Mouse (Mus musculus) cerebellum, adult (tissue): ENCODE data around the gene C1qtnf7.
A peak's percentile ranks its signal among the peaks of the same experiment; 100 is the strongest.

ENCODE experiments used
- ATAC-seq: cut with Nextera tagmentation; 2 replicates; pipeline ENCODE4 v1.9.2; 2017; ENCODE audit warnings: mild to moderate bottlenecking, moderate library complexity, mixed read lengths; ENCODE audit not compliant: insufficient number of reproducible peaks, low FRiP score, low TSS enrichment

Gene C1qtnf7

DNA sequence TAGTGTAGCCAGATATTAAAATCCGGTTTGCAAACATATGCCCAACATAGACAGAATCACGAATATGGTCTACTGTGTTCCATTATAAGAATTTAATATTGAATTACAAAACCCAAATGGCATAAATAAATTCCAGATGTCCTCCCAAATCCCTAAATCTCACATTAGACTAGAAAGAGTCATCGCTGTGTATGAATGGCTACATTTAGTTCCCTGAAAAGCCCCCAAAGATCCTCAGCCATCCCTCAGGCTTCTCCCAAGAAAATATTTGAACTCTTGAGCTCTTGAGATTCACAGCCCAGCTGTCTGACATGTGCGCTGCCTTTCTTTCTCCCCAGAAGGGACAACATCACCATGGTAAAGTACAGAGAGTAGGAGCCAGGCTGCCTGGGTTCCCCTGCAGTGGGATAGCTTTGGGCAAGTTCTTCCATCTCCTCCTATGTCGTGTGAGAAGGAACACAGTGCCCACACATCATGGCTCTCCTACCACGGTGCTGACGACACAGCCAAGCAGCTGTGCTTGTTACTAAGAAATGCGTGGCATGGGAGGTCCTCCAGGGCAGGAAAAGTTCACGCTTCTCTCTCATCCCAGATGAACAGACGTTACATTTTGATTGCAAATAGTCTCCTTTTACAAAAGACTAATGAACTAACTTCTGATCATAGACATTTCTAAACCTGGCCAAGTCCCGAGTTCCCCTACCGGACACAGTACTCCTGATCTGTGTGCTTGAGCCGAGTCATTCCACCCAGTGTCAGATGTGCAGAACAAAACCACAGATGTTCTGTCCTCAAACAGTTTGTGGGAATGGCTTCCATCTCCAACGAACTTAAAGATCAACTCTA, 23.2 kb downstream of the C1qtnf7 start:
- ATAC-seq, result no peak

DNA sequence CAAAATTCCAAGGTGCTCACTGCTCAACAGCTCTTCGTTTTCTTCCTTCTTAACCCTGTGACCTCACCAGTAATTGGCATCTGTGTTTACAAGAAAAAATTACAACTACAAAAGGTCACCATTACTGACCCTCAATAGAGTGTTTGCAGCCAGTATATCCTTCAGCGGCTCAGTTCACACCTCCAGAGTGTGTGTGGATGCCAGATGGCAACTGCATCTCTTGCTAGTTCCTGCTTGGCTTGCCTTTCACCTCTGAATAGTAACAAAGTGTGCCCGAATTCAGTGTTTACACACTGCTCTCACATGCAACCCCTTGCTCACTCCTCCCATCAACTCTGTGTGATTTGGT, 23.8 kb downstream of the C1qtnf7 start:
- no peak for ATAC-seq

GRCm38 (mm10) chr5:43539871-43540270, 24.5 kb downstream of the C1qtnf7 start:
- no peak for ATAC-seq

GRCm38 (mm10) chr5:43541492-43541891, 26.2 kb downstream of the C1qtnf7 start:
- no peak for ATAC-seq

- no peak for ATAC-seq
Observed at GRCm38 (mm10) chr5:43542246-43542845, 27.0 kb downstream of the C1qtnf7 start.

- ATAC-seq, result no peak
Observed at GRCm38 (mm10) chr5:43549951-43550350, 34.6 kb downstream of the C1qtnf7 start.

GRCm38 (mm10) chr5:43550444-43550843, 35.1 kb downstream of the C1qtnf7 start:
- no peak for ATAC-seq

GRCm38 (mm10) chr5:43554871-43555270, 39.5 kb downstream of the C1qtnf7 start:
- no peak for ATAC-seq

GRCm38 (mm10) chr5:43555406-43555805, 40.1 kb downstream of the C1qtnf7 start:
- no peak for ATAC-seq

DNA sequence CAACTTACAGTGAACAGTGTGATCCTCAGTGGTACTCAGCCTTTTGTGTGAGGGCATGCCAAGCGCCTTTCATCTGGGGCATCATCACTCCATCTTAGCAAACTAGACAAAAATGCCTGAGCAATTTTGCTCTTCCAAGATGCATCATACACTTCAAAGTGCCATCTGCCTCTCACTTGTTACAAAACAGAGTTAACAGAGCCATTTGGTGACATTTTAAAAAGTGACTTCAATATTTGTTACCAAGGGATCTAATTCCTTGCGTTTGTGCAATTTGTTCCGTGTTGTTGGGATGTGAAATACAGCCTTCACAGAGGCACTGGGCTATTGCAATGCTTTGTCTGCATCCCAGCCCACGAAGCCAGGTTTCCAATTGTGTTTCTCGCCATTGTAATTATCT, 42.1 kb downstream of the C1qtnf7 start:
- ATAC-seq, result no peak

DNA sequence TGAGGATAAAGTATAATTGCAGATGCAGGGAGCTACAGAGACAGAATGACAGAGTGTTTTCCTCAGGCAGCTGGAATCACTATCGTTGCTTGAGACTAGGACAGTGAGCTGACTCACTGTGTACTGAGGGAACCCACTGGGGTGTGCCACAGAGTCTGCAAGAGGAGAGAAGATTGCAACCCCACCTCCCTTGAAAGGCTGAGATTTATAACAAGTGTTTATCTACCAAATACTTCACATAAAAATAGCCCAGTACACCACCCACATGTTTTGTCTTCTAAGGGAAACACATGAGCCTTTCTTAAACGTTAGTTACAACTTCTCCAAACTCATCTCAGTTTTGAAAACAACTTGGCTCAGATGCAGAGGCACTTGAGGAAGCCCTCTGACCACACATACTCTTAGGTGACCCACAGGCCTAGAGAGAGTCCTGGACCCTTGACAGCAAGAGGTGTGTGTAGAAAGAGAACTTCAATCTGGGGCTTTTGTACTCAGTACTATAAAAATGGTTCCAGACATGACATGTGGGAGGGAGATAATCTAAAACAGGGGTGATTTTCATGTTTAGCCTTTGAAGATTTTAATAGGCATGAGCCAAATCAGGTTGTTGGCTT, 46.4 kb downstream of the C1qtnf7 start:
- ATAC-seq, result no peak

- no peak for ATAC-seq
Observed at GRCm38 (mm10) chr5:43569720-43570359, 54.5 kb downstream of the C1qtnf7 start.

- ATAC-seq, result peak; percentile 61; the same call in 1 of the 2 replicates
Observed at GRCm38 (mm10) chr5:43582876-43583275, 67.5 kb downstream of the C1qtnf7 start.

DNA sequence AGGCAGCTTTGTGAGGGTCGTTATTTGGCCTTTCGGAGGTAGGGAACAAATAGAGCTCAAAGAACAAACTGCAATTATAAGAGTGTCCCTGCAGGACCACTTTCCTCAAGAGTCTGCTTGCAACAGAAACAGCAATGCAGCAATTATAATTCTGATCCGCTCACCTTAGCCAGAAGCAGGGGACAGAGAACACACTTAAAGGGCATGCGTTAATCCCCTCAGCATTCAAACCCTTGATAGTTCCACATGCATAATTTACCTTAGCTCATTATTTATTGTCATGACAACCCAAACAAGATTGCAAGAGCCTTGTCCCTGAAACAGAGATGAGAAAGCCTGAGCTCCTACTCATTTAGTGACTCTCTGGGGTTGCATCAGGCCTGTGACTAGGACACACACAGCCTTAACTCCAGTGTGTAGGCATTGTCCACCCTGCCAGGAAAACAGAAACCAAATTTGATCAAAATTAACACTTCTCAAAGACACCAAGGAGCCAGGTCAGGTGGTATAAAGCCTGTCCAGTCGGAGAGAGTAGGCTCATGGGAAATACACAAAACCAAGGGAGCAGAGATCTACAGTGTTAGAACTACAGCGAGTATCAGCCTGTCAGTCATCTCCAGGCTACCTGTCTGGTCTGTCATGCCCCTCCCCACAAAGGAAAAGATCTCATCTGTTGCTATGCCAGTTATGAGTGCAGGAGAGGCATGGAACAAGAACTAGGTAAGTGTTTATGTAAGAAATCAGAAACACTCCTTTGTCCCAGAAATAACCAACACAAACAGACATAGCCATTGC, 68.2 kb downstream of the C1qtnf7 start:
- no peak for ATAC-seq

- ATAC-seq, result no peak
Observed at GRCm38 (mm10) chr5:43584464-43584863, 69.1 kb downstream of the C1qtnf7 start.

DNA sequence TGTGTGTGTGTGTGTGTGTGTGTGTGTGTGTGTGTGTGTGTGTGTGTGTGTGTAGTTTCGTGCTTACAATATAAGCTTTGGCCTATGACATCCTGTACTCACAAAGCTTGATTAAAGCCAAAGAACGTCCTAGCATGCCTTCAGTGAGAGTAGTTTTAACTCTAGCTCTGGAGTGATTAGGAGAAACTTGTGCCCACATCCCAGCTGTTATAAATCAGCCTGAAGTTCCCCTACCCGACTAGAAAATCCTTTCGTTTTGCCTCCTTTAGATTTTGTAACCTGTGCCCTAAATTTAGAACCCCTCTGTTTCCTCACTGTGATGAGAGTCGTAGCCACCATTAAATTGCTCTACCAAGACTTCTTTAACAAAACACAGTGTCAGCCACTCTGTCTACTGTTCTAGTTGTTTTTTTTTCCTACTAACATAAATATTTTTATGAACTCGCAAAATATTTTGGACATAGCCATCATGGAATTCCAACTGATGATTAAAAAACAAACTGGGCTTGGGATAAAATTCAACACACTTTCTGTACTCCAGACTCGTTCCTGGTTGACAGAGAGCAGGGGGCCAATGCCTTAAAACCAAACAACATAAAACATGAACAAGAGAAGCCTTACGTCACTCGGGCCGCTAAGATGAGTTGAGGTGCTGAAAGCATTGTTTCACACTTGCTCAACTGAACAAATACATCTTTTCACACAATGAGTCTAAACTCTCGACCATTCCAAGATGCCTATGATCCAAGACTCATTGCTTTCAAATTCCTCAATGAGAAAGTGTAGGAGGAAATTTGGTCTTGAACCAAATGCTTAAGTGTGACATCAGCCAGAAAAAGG, 70.3 kb downstream of the C1qtnf7 start:
- no peak for ATAC-seq

DNA sequence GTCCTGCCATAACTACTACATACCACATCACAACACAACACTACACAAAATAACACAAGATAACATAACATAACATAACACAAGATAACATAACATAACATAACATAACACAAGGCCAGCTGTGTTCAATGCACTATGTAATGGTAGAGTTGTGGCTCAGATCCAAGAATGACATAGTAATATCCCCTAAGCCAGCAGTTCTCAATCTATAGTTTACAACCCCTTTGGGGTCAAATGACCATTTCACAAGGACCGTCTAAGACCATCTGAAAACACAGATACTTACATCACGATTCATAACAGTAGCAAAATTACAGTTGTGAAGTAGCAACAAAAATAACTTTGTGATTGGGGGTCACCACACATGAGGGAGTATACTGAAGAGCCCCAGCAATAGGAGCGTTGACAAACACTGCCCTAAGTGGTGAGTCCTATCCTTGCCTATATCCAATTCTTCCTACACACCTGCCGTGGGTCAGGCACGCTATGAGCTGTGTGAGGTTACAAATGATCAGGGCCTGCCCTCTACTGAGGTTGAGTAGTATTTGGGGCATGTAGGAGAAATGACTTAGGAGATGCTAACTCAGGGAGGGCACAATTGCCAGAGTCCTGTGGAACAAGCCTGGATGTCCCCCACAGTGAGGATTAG, 73.6 kb downstream of the C1qtnf7 start:
- no peak for ATAC-seq

DNA sequence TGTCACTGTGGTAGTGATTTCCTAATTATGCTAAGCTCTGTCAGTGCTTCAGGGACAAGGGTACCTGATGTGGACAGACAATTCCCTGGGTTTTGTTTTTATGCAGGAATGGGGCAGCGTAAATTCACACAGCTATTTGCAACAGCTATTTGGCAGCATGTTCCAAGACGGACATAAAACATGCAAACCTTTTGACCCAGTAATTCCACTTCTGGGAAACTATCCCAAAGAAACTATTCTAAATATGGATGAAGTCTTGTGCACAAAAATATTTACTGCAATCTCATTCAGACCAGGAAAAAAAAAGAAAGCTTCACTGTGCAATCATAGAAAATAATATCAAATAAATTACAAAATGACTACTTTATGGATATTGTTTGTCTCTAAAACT, 74.1 kb downstream of the C1qtnf7 start:
- no peak for ATAC-seq

DNA sequence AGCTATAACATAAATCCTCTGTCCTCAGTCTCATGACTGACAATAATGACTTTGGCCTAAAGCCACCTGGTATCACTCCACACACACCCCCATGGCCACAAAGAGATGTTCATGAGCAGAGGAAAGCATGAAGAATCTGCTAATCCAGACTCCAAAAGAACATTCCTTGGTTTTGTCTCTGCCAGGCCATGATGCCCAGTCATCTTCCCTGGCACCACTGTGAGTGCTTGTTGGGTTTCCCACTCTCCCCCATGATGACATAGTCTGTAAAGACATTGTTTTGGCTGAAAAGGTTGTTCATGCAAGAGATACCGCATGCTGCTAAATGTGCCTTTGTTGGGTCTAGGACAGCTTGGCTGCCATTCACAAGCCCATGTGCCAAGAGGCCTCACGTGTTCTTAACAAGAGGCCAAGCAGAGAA, 75.0 kb downstream of the C1qtnf7 start:
- ATAC-seq, result no peak
